Mouse (Mus musculus) G1E (cell line): ENCODE results near the gene Qk.

Source experiments
- CTCF ChIP-seq: IDR thresholded peaks from 2 replicates; pipeline ENCODE4 v1.5.1; 2012; ENCODE audit warnings: low read depth, low read length, inconsistent platforms, mixed read lengths
- POLR2AphosphoS5 ChIP-seq: IDR thresholded peaks from 2 replicates; pipeline ENCODE4 v1.6.1; 2012; ENCODE audit warnings: low read depth, low read length, inconsistent platforms; ENCODE audit not compliant: insufficient replicate concordance
- TAL1 ChIP-seq: conservative IDR thresholded peaks from 2 replicates; pipeline ENCODE4 v1.6.1; 2012; ENCODE audit warnings: low read depth, low read length, inconsistent platforms, mixed read lengths

DNA sequence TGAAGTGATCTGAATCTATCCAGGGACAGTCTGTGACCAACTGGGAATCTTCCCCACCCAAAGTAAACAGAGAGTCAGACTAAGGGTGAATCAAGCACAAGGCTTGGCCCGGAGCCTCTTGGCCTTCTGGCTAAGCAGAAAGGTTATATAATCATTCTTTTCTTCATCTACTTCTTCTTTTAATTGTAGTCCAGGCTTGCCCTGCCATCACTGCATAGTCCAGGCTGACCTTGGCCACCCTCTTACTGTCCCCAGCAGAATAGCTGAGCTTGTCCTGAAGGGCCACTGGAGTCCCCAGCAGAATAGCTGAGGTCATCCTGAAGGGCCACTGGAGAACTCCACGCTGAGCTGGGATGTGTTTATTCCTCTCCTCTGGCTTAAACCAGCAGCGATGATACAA, 158.4 kb downstream of the Qk start:
- TF ChIP-seq CTCF (no peak), TAL1 (no peak), POLR2AphosphoS5 (no peak)
